Mouse (Mus musculus) cerebellum, adult 2 months (tissue): ENCODE measurements around the gene Etv3.

Experiments
- CTCF ChIP-seq: fragments of 200-500 bp; IDR thresholded peaks from 2 replicates; pipeline ENCODE4 v1.5.1; 2011; ENCODE audit warnings: low read depth, mild to moderate bottlenecking, control low read depth, low read length, moderate library complexity, borderline replicate concordance; ENCODE audit not compliant: insufficient read depth
- POLR2A ChIP-seq: fragments of 200-500 bp; IDR thresholded peaks from 2 replicates; pipeline ENCODE4 v1.6.1; 2011; ENCODE audit warnings: low read length, control low read depth, borderline replicate concordance; ENCODE audit not compliant: insufficient read depth

- TF ChIP-seq POLR2A (no peak), CTCF (no peak)
Measured at GRCm38 (mm10) chr3:87525837-87526570, 797 bp downstream of the Etv3 start.
